Mouse (Mus musculus): Measurements from ENCODE around the gene Zfp385a. TPM values are rescaled to one million over a fixed set of nuclear protein-coding genes. Genes with fewer than 3 reads are reported as not detected.

Gene Zfp385a
- polyA plus RNA-seq, 1 experiment from 2014 or later, result 27.4 TPM

- no peak overlapping the region for H3K27ac ChIP-seq (ENCODE audit: low read depth, low read length)
- H3K4me3 ChIP-seq (ENCODE audit: low read depth, low read length), result no peak overlapping the region
- ATAC-seq (replicated peaks; ENCODE audit: low FRiP score) (no peak), DNase-seq (ENCODE audit: low spot score) (peak; percentile 75)
- peaks cover 3% of the 10 kb centered on the region; the same call in 1 of the 2 replicates for H3K36me3 ChIP-seq (ENCODE audit: control insufficient read depth, insufficient read depth, low read length)
- 19% methylated on average over 18 of the region's 18 CpGs for WGBS
- peaks cover 3% of the 10 kb centered on the region; the same call in 1 of the 2 replicates for H3K27me3 ChIP-seq (ENCODE audit: control insufficient read depth, insufficient read depth, low read length)
- 0 out of 2 replicates have a peak, but pooled peaks cover 4% of the 10 kb centered on the region for H3K4me1 ChIP-seq (replicated peaks; ENCODE audit: control insufficient read depth, insufficient read depth, low read length)
- 0 out of 2 replicates have a peak overlapping the region, but pooled peaks have one; percentile 39 for H3K4me2 ChIP-seq (ENCODE audit: low read depth, low read length, severe bottlenecking)
- H3K9ac ChIP-seq (ENCODE audit: low read length), result no peak overlapping the region
- H3K9me3 ChIP-seq (ENCODE audit: control insufficient read depth, low read length), result no peaks in the 10 kb centered on the region
Observed at GRCm38 (mm10) chr15:103313495-103314095, 26.3 kb downstream of the Zfp385a start.

DNA sequence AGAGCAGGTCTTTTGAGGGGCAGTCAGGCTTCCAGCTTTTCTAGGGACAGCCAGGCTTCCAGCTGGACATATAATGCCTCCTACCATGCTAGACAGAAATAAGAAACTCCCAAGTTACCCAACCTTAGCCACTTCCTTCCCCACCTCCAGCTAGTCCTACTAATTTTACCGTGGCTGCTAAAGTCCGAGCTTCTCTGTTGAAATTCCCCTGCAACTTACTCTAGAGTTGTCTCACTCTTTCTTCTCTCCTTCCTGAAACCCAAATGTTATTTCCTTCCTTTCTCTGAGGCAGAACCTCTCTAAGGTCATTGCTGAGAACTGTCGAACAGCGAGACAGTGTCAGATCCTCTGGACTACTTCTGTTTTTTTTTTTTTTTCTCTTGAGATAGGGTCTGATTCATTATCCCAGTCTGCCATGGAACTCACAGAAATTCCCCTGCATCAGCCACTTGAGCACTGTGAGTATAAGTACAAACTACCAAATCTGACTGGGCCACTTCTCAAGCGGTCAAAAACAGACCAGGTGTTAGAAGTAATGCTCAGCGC, 29.5 kb downstream of the Zfp385a start, which contains the start of gene Gpr84:
TSS of gene Gpr84 (minus strand) at position 248 of the 546 bp plus-strand sequence.
- 72% methylated on average over 6 of the region's 6 CpGs for WGBS
- no peak within 1 kb of the TSS for H3K4me3 ChIP-seq (ENCODE audit: low read depth, low read length)
- H3K9ac ChIP-seq (ENCODE audit: low read length), result no peak within 1 kb of the TSS
- no peaks in the 10 kb centered on the region; the same call in 1 of the 2 replicates for H3K36me3 ChIP-seq (ENCODE audit: control insufficient read depth, insufficient read depth, low read length)
- peaks cover 20% of the 10 kb centered on the region for H3K4me1 ChIP-seq (replicated peaks; ENCODE audit: control insufficient read depth, insufficient read depth, low read length)
- no peaks in the 10 kb centered on the region for H3K9me3 ChIP-seq (ENCODE audit: control insufficient read depth, low read length)
- H3K4me2 ChIP-seq (ENCODE audit: low read depth, low read length, severe bottlenecking), result no peak within 1 kb of the TSS
- no peak within 1 kb of the TSS for H3K27ac ChIP-seq (ENCODE audit: low read depth, low read length)
- DNase-seq (ENCODE audit: low spot score) (no peak), ATAC-seq (replicated peaks; ENCODE audit: low FRiP score) (no peak)
- H3K27me3 ChIP-seq (ENCODE audit: control insufficient read depth, insufficient read depth, low read length), result peaks cover 3% of the 10 kb centered on the region; the same call in 1 of the 2 replicates

DNA sequence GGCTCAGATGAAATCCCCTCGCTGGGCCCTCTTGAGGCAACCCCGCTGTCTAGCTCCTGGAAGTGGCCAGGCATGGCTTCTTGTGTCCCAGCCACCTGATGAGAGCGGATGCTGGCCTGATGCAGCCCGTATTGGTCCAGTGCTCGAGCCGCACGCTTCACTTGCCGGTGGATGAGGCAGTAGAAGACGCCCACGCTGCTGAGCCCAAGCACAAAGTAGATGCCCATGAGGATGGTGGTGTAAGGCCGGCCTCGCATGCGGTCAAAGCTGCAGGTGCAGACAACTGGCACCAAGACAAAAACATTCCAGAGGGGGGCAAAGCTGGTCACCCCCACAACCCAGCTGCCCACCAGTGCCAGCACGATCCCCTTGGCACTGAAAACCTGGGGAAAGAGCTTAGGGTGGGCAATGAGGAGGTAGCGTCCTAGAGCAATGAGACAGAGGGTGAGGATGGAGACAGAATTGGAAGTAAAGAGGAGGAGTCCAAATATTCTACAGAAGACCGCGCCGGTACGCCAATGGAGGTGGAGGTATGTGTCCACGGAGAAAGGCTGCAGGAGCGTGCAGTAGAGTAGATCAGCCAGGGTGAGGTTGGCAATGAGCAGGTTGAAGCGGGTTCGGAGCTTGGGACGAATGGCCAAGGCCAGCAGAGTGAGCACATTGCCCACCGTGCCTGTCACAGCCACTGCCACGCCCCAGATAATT, 30.9 kb downstream of the Zfp385a start:
- DNase-seq (ENCODE audit: low spot score) (no peak), ATAC-seq (replicated peaks; ENCODE audit: low FRiP score) (no peak)
- Histone ChIP-seq H3K36me3 (ENCODE audit: control insufficient read depth, insufficient read depth, low read length) (no peaks in the 10 kb centered on the region), H3K4me1 (replicated peaks; ENCODE audit: control insufficient read depth, insufficient read depth, low read length) (peaks cover 27% of the 10 kb centered on the region), H3K27ac (ENCODE audit: low read depth, low read length) (no peak overlapping the region), H3K9me3 (ENCODE audit: control insufficient read depth, low read length) (no peaks in the 10 kb centered on the region), H3K9ac (ENCODE audit: low read length) (peak overlapping the region; percentile 23; the same call in 1 of the 2 replicates), H3K4me3 (ENCODE audit: low read depth, low read length) (no peak overlapping the region), H3K27me3 (ENCODE audit: control insufficient read depth, insufficient read depth, low read length) (peaks cover 3% of the 10 kb centered on the region; the same call in 1 of the 2 replicates), H3K4me2 (ENCODE audit: low read depth, low read length, severe bottlenecking) (no peak overlapping the region)
- 67% methylated on average over 26 of the region's 26 CpGs for WGBS

DNA sequence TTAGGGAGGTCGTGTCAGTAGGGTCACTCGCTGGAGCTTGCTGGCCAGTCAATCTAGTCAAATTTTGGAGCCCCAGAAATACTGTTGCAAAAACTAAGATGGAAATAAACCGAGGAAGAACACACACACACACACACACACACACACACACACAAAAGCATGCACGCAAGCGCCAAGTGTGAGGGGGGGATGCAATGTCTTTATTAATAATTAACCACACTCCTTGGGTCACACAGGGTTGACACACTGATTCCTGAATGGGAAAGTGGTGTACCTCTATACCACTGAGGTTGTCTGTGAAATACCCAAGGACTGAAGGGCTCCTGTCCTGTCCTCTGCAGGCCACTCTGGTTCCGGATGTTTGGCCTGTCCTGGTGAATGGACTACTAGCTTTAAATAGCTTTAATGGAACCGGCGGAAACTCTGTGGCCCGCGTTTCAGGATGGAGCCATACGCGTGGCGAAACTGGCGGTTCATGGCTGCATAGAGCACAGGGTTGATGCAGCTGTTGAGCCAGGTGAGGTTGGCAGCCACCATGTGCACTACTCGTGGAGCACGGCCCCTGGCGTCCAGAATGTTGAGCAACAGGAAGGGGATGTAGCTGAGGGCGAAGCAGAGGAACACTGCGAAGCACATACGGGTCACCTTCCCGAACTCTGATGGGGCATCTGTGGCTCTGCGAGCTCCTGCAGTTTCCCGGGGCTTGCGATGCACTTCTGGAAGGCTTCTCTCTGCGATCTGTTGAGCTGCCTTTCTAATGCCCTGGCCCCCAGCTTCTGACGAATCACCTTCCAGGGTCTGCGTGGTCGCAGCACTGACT, 31.6 kb downstream of the Zfp385a start:
- WGBS, result 46% methylated on average over 28 of the region's 28 CpGs
- ATAC-seq (replicated peaks; ENCODE audit: low FRiP score), result no peak
- peaks cover 31% of the 10 kb centered on the region for H3K4me1 ChIP-seq (replicated peaks; ENCODE audit: control insufficient read depth, insufficient read depth, low read length)
- H3K9ac ChIP-seq (ENCODE audit: low read length), result peak overlapping the region; percentile 23; the same call in 1 of the 2 replicates
- no peaks in the 10 kb centered on the region for H3K36me3 ChIP-seq (ENCODE audit: control insufficient read depth, insufficient read depth, low read length)
- DNase-seq (ENCODE audit: low spot score), result no peak
- H3K27ac ChIP-seq (ENCODE audit: low read depth, low read length), result no peak overlapping the region
- no peaks in the 10 kb centered on the region for H3K9me3 ChIP-seq (ENCODE audit: control insufficient read depth, low read length)
- peaks cover 3% of the 10 kb centered on the region; the same call in 1 of the 2 replicates for H3K27me3 ChIP-seq (ENCODE audit: control insufficient read depth, insufficient read depth, low read length)
- H3K4me3 ChIP-seq (ENCODE audit: low read depth, low read length), result no peak overlapping the region
- H3K4me2 ChIP-seq (ENCODE audit: low read depth, low read length, severe bottlenecking), result no peak overlapping the region

GRCm38 (mm10) chr15:103307125-103307524, 32.8 kb downstream of the Zfp385a start:
- WGBS, result under 1% methylated on average over 7 of the region's 7 CpGs
- Histone ChIP-seq H3K4me3 (ENCODE audit: low read depth, low read length) (no peak overlapping the region), H3K9ac (ENCODE audit: low read length) (peak overlapping the region; percentile 25; the same call in 1 of the 2 replicates), H3K27me3 (ENCODE audit: control insufficient read depth, insufficient read depth, low read length) (peaks cover 3% of the 10 kb centered on the region; the same call in 1 of the 2 replicates), H3K4me1 (replicated peaks; ENCODE audit: control insufficient read depth, insufficient read depth, low read length) (peaks cover 42% of the 10 kb centered on the region), H3K4me2 (ENCODE audit: low read depth, low read length, severe bottlenecking) (no peak overlapping the region), H3K9me3 (ENCODE audit: control insufficient read depth, low read length) (no peaks in the 10 kb centered on the region), H3K27ac (ENCODE audit: low read depth, low read length) (no peak overlapping the region), H3K36me3 (ENCODE audit: control insufficient read depth, insufficient read depth, low read length) (no peaks in the 10 kb centered on the region)
- ATAC-seq (replicated peaks; ENCODE audit: low FRiP score) (0 out of 2 replicates have a peak, but pooled peaks have one; percentile 0), DNase-seq (ENCODE audit: low spot score) (peak; percentile 97)

GRCm38 (mm10) chr15:103305792-103306645, 33.9 kb downstream of the Zfp385a start:
- peak overlapping the region; percentile 82 for H3K9ac ChIP-seq (ENCODE audit: low read length)
- no peaks in the 10 kb centered on the region for H3K36me3 ChIP-seq (ENCODE audit: control insufficient read depth, insufficient read depth, low read length)
- peak overlapping the region; percentile 74 for H3K4me2 ChIP-seq (ENCODE audit: low read depth, low read length, severe bottlenecking)
- H3K4me3 ChIP-seq (ENCODE audit: low read depth, low read length), result peak overlapping the region; percentile 31
- DNase-seq (ENCODE audit: low spot score), result no peak
- 37% methylated on average over 8 of the region's 8 CpGs for WGBS
- no peaks in the 10 kb centered on the region for H3K9me3 ChIP-seq (ENCODE audit: control insufficient read depth, low read length)
- peak overlapping the region; percentile 92 for H3K27ac ChIP-seq (ENCODE audit: low read depth, low read length)
- H3K27me3 ChIP-seq (ENCODE audit: control insufficient read depth, insufficient read depth, low read length), result peaks cover 3% of the 10 kb centered on the region; the same call in 1 of the 2 replicates
- no peak for ATAC-seq (replicated peaks; ENCODE audit: low FRiP score)
- peaks cover 52% of the 10 kb centered on the region for H3K4me1 ChIP-seq (replicated peaks; ENCODE audit: control insufficient read depth, insufficient read depth, low read length)

DNA sequence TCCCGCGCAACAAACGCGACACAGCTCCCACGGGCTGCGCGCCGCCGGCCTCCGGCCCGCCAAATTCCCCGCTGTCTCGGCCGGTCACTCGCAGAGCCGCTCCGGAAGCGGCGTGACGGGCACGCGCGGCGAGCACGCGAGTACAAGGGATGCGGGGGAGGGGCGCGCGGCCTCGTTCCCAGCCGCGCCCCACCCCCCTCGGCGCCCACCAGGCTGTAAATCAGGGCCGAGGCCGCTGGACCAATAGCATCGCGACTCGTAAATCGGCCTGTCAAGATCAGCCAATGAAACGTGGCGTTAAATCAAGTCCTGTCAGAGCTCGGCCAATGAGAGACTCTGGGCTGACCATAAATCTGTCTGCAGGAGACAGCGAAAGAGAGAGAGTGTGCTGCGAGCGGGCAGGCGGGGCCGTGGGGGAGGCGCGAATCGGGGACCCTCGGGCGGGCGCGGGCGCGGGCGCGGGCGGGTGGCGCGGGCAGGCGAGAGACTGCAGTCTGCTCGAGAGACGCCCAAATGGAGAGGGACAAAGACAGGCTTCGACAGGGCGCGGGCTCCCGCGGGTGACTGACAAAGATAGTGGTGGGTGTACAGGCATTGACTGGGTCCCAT, 34.7 kb downstream of the Zfp385a start:
- peak; percentile 96 for ATAC-seq (replicated peaks; ENCODE audit: low FRiP score)
- Histone ChIP-seq H3K27me3 (ENCODE audit: control insufficient read depth, insufficient read depth, low read length) (peaks cover 3% of the 10 kb centered on the region; the same call in 1 of the 2 replicates), H3K9me3 (ENCODE audit: control insufficient read depth, low read length) (no peaks in the 10 kb centered on the region), H3K9ac (ENCODE audit: low read length) (peak overlapping the region; percentile 82), H3K4me1 (replicated peaks; ENCODE audit: control insufficient read depth, insufficient read depth, low read length) (peaks cover 59% of the 10 kb centered on the region), H3K4me2 (ENCODE audit: low read depth, low read length, severe bottlenecking) (peak overlapping the region; percentile 76), H3K4me3 (ENCODE audit: low read depth, low read length) (peak overlapping the region; percentile 31), H3K36me3 (ENCODE audit: control insufficient read depth, insufficient read depth, low read length) (no peaks in the 10 kb centered on the region), H3K27ac (ENCODE audit: low read depth, low read length) (peak overlapping the region; percentile 92)
- WGBS, result under 1% methylated on average over 71 of the region's 71 CpGs
- peak; percentile 100 for DNase-seq (ENCODE audit: low spot score)

Data from forebrain, embryonic 11.5 days (tissue).